ENCODE assay signal across 8 mouse cellular contexts in genomic region chr2:157663584-157664375, GRCm38 (mm10).
DNase-seq lines count a peak whose midpoint lies in the region; ATAC-seq and TF ChIP-seq lines count a peak whose summit lies in the region.
"Had no signal": no experiment of that assay in that cellular context is flagged by ENCODE, and none has a peak within 500 bp of the region (broad histone marks: within the 10 kb centered on the region; RNA-seq: fewer than 3 reads in every experiment).

No protein-coding gene starts in this region.

- TF ChIP-seq CTCF in lung, adult 2 months (IDR thresholded peaks at IDR 0.05; ENCODE audit: insufficient read depth, low read length): no peak

- TF ChIP-seq POLR2A in lung, adult 2 months (IDR thresholded peaks at IDR 0.05; ENCODE audit: borderline replicate concordance, extremely low read depth, low read depth, low read length): no peak

- peak; percentile 44; the same call in 1 of the 2 replicates for ATAC-seq in granulocyte monocyte progenitor cell, adult 5-6 weeks (replicated peaks; ENCODE audit: poor library complexity, severe bottlenecking)

- peak; percentile 8 for DNase-seq in lung, adult 2 months
- DNase-seq in lung, adult 18-20 months: no peak
- DNase-seq in adrenal gland, postnatal 10 days: peak; percentile 84
- DNase-seq in lung, postnatal 36 days: peak; percentile 27
- DNase-seq in thymus, postnatal 25 days: peak; percentile 39
- DNase-seq in cerebellum, adult 18-20 months: no peak

- no peaks in the 10 kb centered on the region for H3K4me1 ChIP-seq in lung, adult 2 months (ENCODE audit: control insufficient read depth, insufficient read depth, low read length)
- H3K4me1 ChIP-seq: limb, embryonic 13.5 days had no signal

- H3K4me3 ChIP-seq in lung, adult 2 months (replicated peaks; ENCODE audit: extremely low read depth, low read depth, low read length): no peak overlapping the region
- H3K4me3 ChIP-seq: limb, embryonic 13.5 days had no signal

- 19% methylated on average over 20 of the region's 20 CpGs for WGBS in lung, adult 2 months

Comparison
In these comparisons a context has a peak if more than half of its experiments do, and no peak if none do; other contexts are left out.
1. DNase-seq: peak in lung, adult 2 months (single experiment), adrenal gland, postnatal 10 days (single experiment), lung, postnatal 36 days (single experiment) and thymus, postnatal 25 days (single experiment); none in lung, adult 18-20 months (0 of 2) and cerebellum, adult 18-20 months (0 of 2).